Comparison of ENCODE assay signal across 19 mouse cellular contexts in the genomic region with DNA sequence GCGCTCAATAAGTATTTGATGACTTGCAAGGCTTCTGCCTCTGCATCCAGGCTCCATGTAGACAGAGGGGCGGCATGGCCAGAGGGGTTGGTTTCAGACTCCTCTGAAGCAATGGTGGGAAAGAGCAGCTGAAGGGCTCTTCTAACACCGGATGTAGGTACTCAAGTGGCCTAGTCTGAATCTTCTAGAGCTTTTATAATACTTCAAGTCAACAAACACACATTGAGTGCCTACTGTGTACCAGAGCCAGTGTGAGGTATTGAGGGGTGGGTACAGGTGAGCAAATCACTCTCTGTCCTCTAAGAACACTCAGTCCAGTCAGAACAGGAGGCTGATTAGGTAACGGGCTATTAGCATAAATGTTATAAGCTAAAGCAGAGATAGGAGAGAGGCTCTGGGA. TPM values are rescaled to one million over a fixed set of nuclear protein-coding genes. Genes with fewer than 3 reads are reported as not detected.
"Had no signal": no experiment of that assay in that cellular context is flagged by ENCODE, and none has a peak within 500 bp of the region (broad histone marks: within the 10 kb centered on the region; RNA-seq: fewer than 3 reads in every experiment).

No protein-coding gene starts in this region.

- H3K9ac ChIP-seq: liver, embryonic 13.5 days; midbrain, embryonic 12.5 days; midbrain, embryonic 15.5 days; neural tube, embryonic 12.5 days; neural tube, embryonic 15.5 days; stomach, embryonic 15.5 days had no signal

- H3K9me3 ChIP-seq: liver, embryonic 13.5 days; midbrain, embryonic 12.5 days; midbrain, embryonic 15.5 days; neural tube, embryonic 12.5 days; neural tube, embryonic 15.5 days; stomach, embryonic 15.5 days had no signal

- H3K27ac ChIP-seq: left cerebral cortex, adult 2 months; liver, embryonic 13.5 days; macrophage; midbrain, embryonic 12.5 days; midbrain, embryonic 15.5 days; neural tube, embryonic 12.5 days; neural tube, embryonic 15.5 days; stomach, embryonic 15.5 days had no signal

- DNase-seq: kidney, adult 2 months; kidney, postnatal 10 days; kidney, postnatal 36 days; layer of hippocampus, postnatal 36 days; liver, embryonic 13.5 days; retina, postnatal 1 day; right cerebral cortex, postnatal 25 days; spleen, adult 18-20 months; thymus, adult 18-20 months; thymus, postnatal 14 days; thymus, postnatal 4 days had no signal

- H3K4me2 ChIP-seq: liver, embryonic 13.5 days; midbrain, embryonic 12.5 days; midbrain, embryonic 15.5 days; neural tube, embryonic 12.5 days; neural tube, embryonic 15.5 days; stomach, embryonic 15.5 days had no signal

- ATAC-seq: intestine, postnatal 0 days; midbrain, embryonic 15.5 days had no signal

- H3K4me3 ChIP-seq: left cerebral cortex, adult 2 months; liver, embryonic 13.5 days; midbrain, embryonic 12.5 days; midbrain, embryonic 15.5 days; neural tube, embryonic 12.5 days; neural tube, embryonic 15.5 days; stomach, embryonic 15.5 days had no signal

- H3K27me3 ChIP-seq: liver, embryonic 13.5 days; midbrain, embryonic 12.5 days; midbrain, embryonic 15.5 days; neural tube, embryonic 12.5 days; neural tube, embryonic 15.5 days; stomach, embryonic 15.5 days had no signal

- H3K4me1 ChIP-seq: liver, embryonic 13.5 days; midbrain, embryonic 12.5 days; midbrain, embryonic 15.5 days; neural tube, embryonic 12.5 days; neural tube, embryonic 15.5 days; stomach, embryonic 15.5 days had no signal

RNA-seq across cellular contexts. Expression of a gene that starts 59.9 kb away (rescaled TPM):
- polyA plus RNA-seq: macrophage had no signal
